Mouse (Mus musculus) hindbrain, embryonic 13.5 days (tissue): ENCODE results near the gene Evi5l. TPM values are rescaled to one million over a fixed set of nuclear protein-coding genes. Genes with fewer than 3 reads are reported as not detected.

Experiments
- ATAC-seq: fragments of 200-750 bp; cut with Nextera tagmentation; 2 replicates; pipeline ENCODE4 v1.8.0; 2017; ENCODE audit warnings: moderate TSS enrichment; ENCODE audit not compliant: low FRiP score
- H3K27ac ChIP-seq: fragments of 300-500 bp; sonication (generic); 2 replicates; pipeline ENCODE4 v1.5.1; 2015; ENCODE audit warnings: inconsistent platforms, mild to moderate bottlenecking, moderate library complexity
- H3K27me3 ChIP-seq: fragments of 300-500 bp; sonication (generic); 2 replicates; pipeline ENCODE4 v1.6.1; 2015; ENCODE audit warnings: mild to moderate bottlenecking, inconsistent platforms
- H3K36me3 ChIP-seq: fragments of 300-500 bp; sonication (generic); 2 replicates; pipeline ENCODE4 v1.6.1; 2015; ENCODE audit warnings: mild to moderate bottlenecking, inconsistent platforms
- H3K4me1 ChIP-seq: fragments of 300-500 bp; sonication (generic); replicated peaks from 2 replicates; pipeline ENCODE4 v1.6.1; 2015; ENCODE audit warnings: inconsistent platforms
- H3K4me2 ChIP-seq: fragments of 300-500 bp; sonication (generic); 2 replicates; pipeline ENCODE4 v1.6.1; 2015; ENCODE audit warnings: inconsistent platforms, mild to moderate bottlenecking, moderate library complexity
- H3K4me3 ChIP-seq: fragments of 300-500 bp; sonication (generic); 2 replicates; pipeline ENCODE4 v1.5.1; 2015; ENCODE audit warnings: mild to moderate bottlenecking, inconsistent platforms
- H3K9ac ChIP-seq: fragments of 300-500 bp; sonication (generic); 2 replicates; pipeline ENCODE4 v1.6.1; 2015; ENCODE audit warnings: mild to moderate bottlenecking, inconsistent platforms
- H3K9me3 ChIP-seq: fragments of 300-500 bp; sonication (generic); 2 replicates; pipeline ENCODE4 v1.6.1; 2016; ENCODE audit warnings: inconsistent platforms
- WGBS: fragments of 180-500 bp; shearing (Covaris S2); methylation state at CpG from one replicate; pipeline ENCODE4 v1.1.7; 2015; 5-methylcytosine and 5-hydroxymethylcytosine counted together
- polyA plus RNA-seq: library from polyadenylated mRNA; unstranded; fragments of >200 nt; fragmentation: Nextera tagmentation; extraction: Ambion mirVana; gene quantifications from 2 replicates; pipeline ENCODE4 v1.2.1, GENCODE M21; 2015

Evi5l gene
- 93.5 and 93.7 TPM in 2 replicates for polyA plus RNA-seq

GRCm38 (mm10) chr8:4165852-4166751 is at the start of gene Evi5l:
Evi5l (plus strand) TSS chr8:4166567.
- H3K9ac ChIP-seq = peak within 1 kb of the TSS; percentile 96
- peaks cover 37% of the 10 kb centered on the region for H3K4me1 ChIP-seq
- H3K4me2 ChIP-seq = peak within 1 kb of the TSS; percentile 77
- under 1% methylated on average over 51 of the region's 51 CpGs for WGBS
- H3K9me3 ChIP-seq = no peaks in the 10 kb centered on the region
- H3K27ac ChIP-seq = peak within 1 kb of the TSS; percentile 87
- peak within 1 kb of the TSS; percentile 89 for H3K4me3 ChIP-seq
- H3K36me3 ChIP-seq = peaks cover 8% of the 10 kb centered on the region; the same call in 1 of the 2 replicates
- peak; percentile 98 for ATAC-seq
- no peaks in the 10 kb centered on the region for H3K27me3 ChIP-seq

DNA sequence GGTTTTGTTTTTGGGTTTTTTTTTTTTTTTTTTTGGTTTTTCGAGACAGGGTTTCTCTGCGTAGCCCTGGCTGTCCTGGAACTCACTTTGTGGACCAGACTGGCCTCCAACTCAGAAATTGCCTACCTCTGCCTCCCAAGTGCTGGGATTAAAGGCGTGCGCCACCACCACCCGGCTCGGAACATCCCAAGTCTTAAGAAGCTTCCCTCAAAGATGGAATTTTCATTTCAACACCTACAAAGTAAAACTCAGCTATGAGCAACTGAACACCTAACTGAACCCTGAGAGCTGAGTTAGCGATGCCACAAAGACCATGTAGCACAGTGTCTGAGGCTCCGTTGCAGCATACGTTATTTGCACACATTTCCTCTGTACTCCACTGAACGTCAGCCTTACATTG is 32.6 kb upstream of the Evi5l start, which contains the start of gene Cd209g:
Gene Cd209g (plus strand): TSS at position 301 of the 400 bp plus-strand sequence.
- no peaks in the 10 kb centered on the region for H3K36me3 ChIP-seq
- H3K27ac ChIP-seq = no peak within 1 kb of the TSS

GRCm38 (mm10) chr8:4139660-4140646 is 26.4 kb upstream of the Evi5l start:
- H3K9ac ChIP-seq = no peak overlapping the region
- peaks cover 7% of the 10 kb centered on the region; the same call in 1 of the 2 replicates for H3K27me3 ChIP-seq
- no peak overlapping the region for H3K4me2 ChIP-seq
- no peak overlapping the region for H3K27ac ChIP-seq
- no peaks in the 10 kb centered on the region for H3K9me3 ChIP-seq
- H3K4me1 ChIP-seq = no peaks in the 10 kb centered on the region
- no peaks in the 10 kb centered on the region for H3K36me3 ChIP-seq
- 10% methylated on average over 12 of the region's 12 CpGs for WGBS
- ATAC-seq = peak; percentile 75
- no peak overlapping the region for H3K4me3 ChIP-seq

More for the DNA sequence above, 32.6 kb upstream of the Evi5l start, which contains the start of gene Cd209g:
- 93% methylated on average over 10 of the region's 10 CpGs for WGBS
- ATAC-seq = no peak
- no peak within 1 kb of the TSS for H3K4me2 ChIP-seq
- no peak within 1 kb of the TSS for H3K9ac ChIP-seq
- H3K4me3 ChIP-seq = no peak within 1 kb of the TSS
- no peaks in the 10 kb centered on the region for H3K9me3 ChIP-seq
- H3K4me1 ChIP-seq = no peaks in the 10 kb centered on the region
- H3K27me3 ChIP-seq = peaks cover 7% of the 10 kb centered on the region; the same call in 1 of the 2 replicates

GRCm38 (mm10) chr8:4141721-4142120 is 24.6 kb upstream of the Evi5l start:
- no peak for ATAC-seq
- no peak overlapping the region for H3K4me2 ChIP-seq
- H3K9me3 ChIP-seq = no peaks in the 10 kb centered on the region
- WGBS = 65% methylated on average over 3 of the region's 3 CpGs
- peaks cover 7% of the 10 kb centered on the region; the same call in 1 of the 2 replicates for H3K27me3 ChIP-seq
- H3K4me1 ChIP-seq = no peaks in the 10 kb centered on the region
- no peaks in the 10 kb centered on the region for H3K36me3 ChIP-seq
- no peak overlapping the region for H3K9ac ChIP-seq
- H3K27ac ChIP-seq = no peak overlapping the region
- no peak overlapping the region for H3K4me3 ChIP-seq

GRCm38 (mm10) chr8:4147272-4147671 is 19.1 kb upstream of the Evi5l start:
- Histone ChIP-seq H3K4me3 (no peak overlapping the region), H3K4me2 (no peak overlapping the region), H3K4me1 (no peaks in the 10 kb centered on the region), H3K9me3 (no peaks in the 10 kb centered on the region), H3K27ac (no peak overlapping the region), H3K36me3 (no peaks in the 10 kb centered on the region), H3K9ac (no peak overlapping the region), H3K27me3 (no peaks in the 10 kb centered on the region)
- no peak for ATAC-seq
- WGBS = 9% methylated on average over 1 of the region's 1 CpGs

GRCm38 (mm10) chr8:4154878-4155277 is 11.5 kb upstream of the Evi5l start:
- Histone ChIP-seq H3K4me1 (no peaks in the 10 kb centered on the region), H3K4me3 (no peak overlapping the region), H3K4me2 (no peak overlapping the region), H3K27me3 (no peaks in the 10 kb centered on the region), H3K27ac (no peak overlapping the region), H3K36me3 (no peaks in the 10 kb centered on the region), H3K9ac (no peak overlapping the region), H3K9me3 (no peaks in the 10 kb centered on the region)
- ATAC-seq = no peak

- Histone ChIP-seq H3K36me3 (no peaks in the 10 kb centered on the region), H3K27me3 (no peaks in the 10 kb centered on the region), H3K27ac (no peak overlapping the region), H3K9ac (no peak overlapping the region), H3K4me2 (no peak overlapping the region), H3K4me3 (no peak overlapping the region), H3K4me1 (peaks cover 8% of the 10 kb centered on the region), H3K9me3 (no peaks in the 10 kb centered on the region)
- 66% methylated on average over 4 of the region's 4 CpGs for WGBS
- no peak for ATAC-seq
Measured at GRCm38 (mm10) chr8:4162786-4163185, 3.6 kb upstream of the Evi5l start.

DNA sequence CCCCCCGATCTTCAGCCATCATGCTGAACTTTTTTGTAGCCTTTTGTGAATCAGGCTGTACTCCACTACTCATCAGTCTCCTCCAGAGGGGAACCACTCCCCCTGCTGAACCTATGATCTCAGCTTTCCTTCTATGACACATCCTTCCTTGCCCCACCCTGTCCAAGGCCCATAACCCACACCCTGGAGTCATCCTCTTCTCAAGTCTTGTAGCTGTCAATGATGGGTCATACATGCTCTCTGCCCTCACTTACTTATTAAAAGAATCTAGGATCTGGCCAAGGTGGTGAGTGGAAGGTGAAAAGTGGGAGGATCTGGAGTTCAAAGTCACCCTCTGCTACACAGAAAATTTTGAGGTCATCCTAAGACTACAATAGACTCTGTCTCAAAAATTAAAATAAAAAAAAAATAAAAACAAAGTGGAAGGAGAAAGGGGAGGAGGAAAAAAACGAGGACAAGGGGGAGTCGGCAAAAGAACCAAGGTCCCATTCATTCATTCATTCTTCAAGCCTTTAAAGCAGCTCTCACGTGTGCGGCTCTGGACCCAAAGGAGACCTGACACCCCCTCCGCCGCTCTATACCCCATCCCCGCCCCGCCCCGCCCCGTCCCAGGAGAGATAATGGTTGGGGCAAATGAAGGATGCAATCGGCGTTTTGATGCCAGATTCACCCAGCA is 1.1 kb upstream of the Evi5l start:
- Histone ChIP-seq H3K4me1 (peaks cover 34% of the 10 kb centered on the region), H3K27ac (peak overlapping the region; percentile 87), H3K27me3 (no peaks in the 10 kb centered on the region), H3K9ac (peak overlapping the region; percentile 66), H3K9me3 (no peaks in the 10 kb centered on the region), H3K4me2 (peak overlapping the region; percentile 54), H3K4me3 (peak overlapping the region; percentile 45), H3K36me3 (peaks cover 8% of the 10 kb centered on the region; the same call in 1 of the 2 replicates)
- WGBS = 7% methylated on average over 13 of the region's 13 CpGs
- ATAC-seq = no peak

DNA sequence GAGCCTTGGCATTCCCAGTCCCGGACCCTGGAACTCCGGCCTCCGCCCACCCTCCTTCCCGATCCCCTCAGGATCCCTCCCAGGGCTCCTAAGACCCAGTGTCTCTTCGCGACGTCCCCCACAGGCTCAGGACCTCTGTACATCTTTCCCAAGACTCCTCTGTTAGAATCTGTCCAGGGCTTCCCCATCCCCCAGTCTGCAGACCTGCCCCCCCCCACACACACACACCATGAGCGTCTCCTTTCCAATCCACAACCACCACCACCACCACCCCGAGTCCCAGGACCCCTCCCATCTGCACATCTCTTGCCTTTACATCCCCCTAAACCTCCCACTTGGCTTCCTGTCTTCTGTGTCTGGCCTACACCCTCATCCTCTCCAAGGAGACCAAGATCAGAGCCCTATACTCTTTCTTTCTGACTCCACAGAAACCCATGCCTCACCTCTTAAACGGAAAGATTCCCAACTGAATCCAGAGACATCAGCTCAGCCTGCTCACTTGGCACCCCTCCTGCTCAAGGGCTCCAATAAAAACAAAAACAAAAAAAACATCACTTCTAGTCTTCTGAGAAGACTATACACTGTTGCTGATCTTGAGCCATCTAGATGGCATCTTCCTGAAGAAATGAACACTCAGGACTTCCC is 636 bp downstream of the Evi5l start:
- WGBS = 6% methylated on average over 9 of the region's 10 CpGs

GRCm38 (mm10) chr8:4167918-4168317 is 1.6 kb downstream of the Evi5l start:
- H3K4me2 ChIP-seq = peak overlapping the region; percentile 77
- H3K36me3 ChIP-seq = peaks cover 24% of the 10 kb centered on the region; the same call in 1 of the 2 replicates
- H3K9ac ChIP-seq = peak overlapping the region; percentile 96; the same call in 1 of the 2 replicates
- no peak for ATAC-seq
- peak overlapping the region; percentile 89 for H3K4me3 ChIP-seq
- peaks cover 37% of the 10 kb centered on the region for H3K4me1 ChIP-seq
- WGBS = 91% methylated on average over 1 of the region's 1 CpGs
- no peak overlapping the region for H3K27ac ChIP-seq
- no peaks in the 10 kb centered on the region for H3K9me3 ChIP-seq
- no peaks in the 10 kb centered on the region for H3K27me3 ChIP-seq

More for the DNA sequence above, 636 bp downstream of the Evi5l start:
- ATAC-seq = peak; percentile 4
- peak overlapping the region; percentile 77 for H3K4me2 ChIP-seq
- H3K4me3 ChIP-seq = peak overlapping the region; percentile 89
- H3K4me1 ChIP-seq = peaks cover 37% of the 10 kb centered on the region
- peak overlapping the region; percentile 96 for H3K9ac ChIP-seq
- no peaks in the 10 kb centered on the region for H3K9me3 ChIP-seq
- H3K27me3 ChIP-seq = no peaks in the 10 kb centered on the region
- H3K27ac ChIP-seq = peak overlapping the region; percentile 68
- peaks cover 18% of the 10 kb centered on the region; the same call in 1 of the 2 replicates for H3K36me3 ChIP-seq

- no peak for ATAC-seq
Measured at GRCm38 (mm10) chr8:4172486-4172885, 6.1 kb downstream of the Evi5l start.

More at GRCm38 (mm10) chr8:4172486-4172885, 6.1 kb downstream of the Evi5l start:
- peaks cover 32% of the 10 kb centered on the region for H3K4me1 ChIP-seq
- no peak overlapping the region for H3K9ac ChIP-seq
- no peaks in the 10 kb centered on the region for H3K27me3 ChIP-seq
- H3K36me3 ChIP-seq = peaks cover 49% of the 10 kb centered on the region
- no peak overlapping the region for H3K27ac ChIP-seq
- no peak overlapping the region for H3K4me2 ChIP-seq
- H3K4me3 ChIP-seq = no peak overlapping the region
- H3K9me3 ChIP-seq = no peaks in the 10 kb centered on the region
- WGBS = 62% methylated on average over 3 of the region's 3 CpGs
